Mouse (Mus musculus): ENCODE results near the gene Hspb7. TPM values are rescaled to one million over a fixed set of nuclear protein-coding genes. Genes with fewer than 3 reads are reported as not detected.

The Hspb7 gene
- polyA plus RNA-seq, 1 experiment: not detected

DNA sequence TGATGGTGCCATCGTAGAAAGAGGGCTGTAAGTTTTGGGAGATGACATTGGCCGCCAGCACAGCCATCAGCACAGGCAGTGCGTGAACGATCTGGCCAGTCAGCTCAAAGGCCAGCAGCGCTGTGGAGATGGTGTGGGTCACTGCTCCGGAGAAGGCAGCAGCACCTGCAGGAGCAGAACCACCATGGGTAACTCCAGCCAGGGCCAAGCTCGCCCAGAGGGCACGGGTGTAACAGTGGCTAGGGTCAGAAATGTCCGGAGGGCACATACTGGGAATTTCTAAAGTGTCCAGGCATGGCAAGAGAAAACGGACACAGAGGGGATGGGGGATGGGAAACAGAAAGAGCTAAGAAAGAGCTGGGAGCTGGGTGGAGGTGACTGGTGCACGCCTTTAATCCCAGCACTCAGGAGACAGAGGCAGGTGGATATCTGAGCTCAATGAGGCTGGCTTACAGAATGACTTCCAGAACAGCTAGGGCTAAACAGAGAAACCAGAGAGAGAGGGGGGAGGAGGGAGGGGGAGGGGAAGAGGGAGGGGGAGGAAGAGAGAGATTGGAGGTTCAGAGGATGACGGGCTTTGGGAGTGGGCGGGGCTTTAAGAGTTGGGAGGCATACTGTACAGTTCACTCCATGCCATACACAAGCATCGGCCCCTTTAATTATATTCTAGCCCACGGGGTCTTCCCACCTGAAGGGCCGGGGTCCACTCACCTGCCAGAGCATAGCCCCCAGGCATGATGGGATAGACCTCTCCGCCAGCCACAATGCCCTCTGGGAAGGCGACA is 31.0 kb upstream of the Hspb7 start:
- WGBS: 74% methylated on average over 18 of the region's 18 CpGs
- TF ChIP-seq POLR2A (IDR thresholded peaks at IDR 0.05; ENCODE audit: insufficient read depth, low read depth, low read length) (no peak), CTCF (IDR thresholded peaks at IDR 0.05; ENCODE audit: insufficient read depth, low read depth, low read length) (no peak)
- Histone ChIP-seq H3K4me1 (ENCODE audit: control insufficient read depth, insufficient read depth, low read length) (peaks cover under 1% of the 10 kb centered on the region; the same call in 1 of the 2 replicates), H3K27ac (ENCODE audit: insufficient read depth, low read depth, low read length) (no peak overlapping the region), H3K4me3 (ENCODE audit: insufficient read depth, low read depth, low read length) (no peak overlapping the region)

DNA sequence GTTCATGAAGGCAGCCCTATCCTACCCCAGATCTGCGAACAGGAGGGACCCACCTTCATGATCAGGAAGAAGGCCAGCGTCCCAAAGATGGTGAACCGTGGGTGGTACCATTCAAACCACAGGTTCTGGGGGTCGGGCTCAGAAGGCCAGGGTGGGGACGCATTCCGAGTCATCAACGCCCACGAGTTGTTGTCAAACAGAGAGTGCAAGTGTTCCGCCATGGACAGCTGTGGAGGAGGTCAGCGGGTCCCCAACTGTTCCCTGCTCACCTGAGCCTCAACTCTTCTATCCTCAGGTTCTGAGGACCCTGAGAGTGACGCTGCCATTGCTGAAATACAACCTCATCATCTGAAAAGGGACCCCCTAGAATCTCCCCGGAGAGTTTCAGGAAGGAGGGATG is 29.3 kb upstream of the Hspb7 start:
- no peak for TF ChIP-seq POLR2A (IDR thresholded peaks at IDR 0.05; ENCODE audit: insufficient read depth, low read depth, low read length)
- TF ChIP-seq CTCF (IDR thresholded peaks at IDR 0.05; ENCODE audit: insufficient read depth, low read depth, low read length): no peak
- H3K4me3 ChIP-seq (ENCODE audit: insufficient read depth, low read depth, low read length): no peak overlapping the region
- 81% methylated on average over 12 of the region's 12 CpGs for WGBS
- peaks cover 5% of the 10 kb centered on the region; the same call in 1 of the 2 replicates for H3K4me1 ChIP-seq (ENCODE audit: control insufficient read depth, insufficient read depth, low read length)
- H3K27ac ChIP-seq (ENCODE audit: insufficient read depth, low read depth, low read length): no peak overlapping the region

DNA sequence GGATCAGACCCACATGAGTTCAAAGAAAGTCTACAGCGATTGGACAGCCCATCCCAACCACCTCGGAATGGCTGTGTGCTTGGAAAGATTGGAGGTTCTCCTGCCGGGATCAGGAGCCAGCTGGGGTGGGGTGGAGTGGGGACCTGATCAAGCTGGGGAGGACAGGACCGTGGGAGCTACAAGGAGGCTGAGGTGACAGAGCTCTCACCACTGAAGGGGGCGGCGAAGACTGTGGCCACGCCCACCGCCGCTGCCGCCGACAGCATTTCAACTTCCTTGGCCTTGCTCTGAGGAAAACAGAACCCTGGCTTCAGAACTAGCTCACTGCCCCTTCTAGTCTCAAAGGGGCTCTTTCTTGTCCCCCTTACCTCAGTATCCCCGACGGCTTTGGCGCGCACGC is 25.8 kb upstream of the Hspb7 start:
- WGBS: 27% methylated on average over 16 of the region's 16 CpGs
- no peak overlapping the region for H3K27ac ChIP-seq (ENCODE audit: insufficient read depth, low read depth, low read length)
- TF ChIP-seq POLR2A (IDR thresholded peaks at IDR 0.05; ENCODE audit: insufficient read depth, low read depth, low read length) (no peak), CTCF (IDR thresholded peaks at IDR 0.05; ENCODE audit: insufficient read depth, low read depth, low read length) (no peak)
- no peak overlapping the region for H3K4me3 ChIP-seq (ENCODE audit: insufficient read depth, low read depth, low read length)
- peaks cover 5% of the 10 kb centered on the region; the same call in 1 of the 2 replicates for H3K4me1 ChIP-seq (ENCODE audit: control insufficient read depth, insufficient read depth, low read length)

DNA sequence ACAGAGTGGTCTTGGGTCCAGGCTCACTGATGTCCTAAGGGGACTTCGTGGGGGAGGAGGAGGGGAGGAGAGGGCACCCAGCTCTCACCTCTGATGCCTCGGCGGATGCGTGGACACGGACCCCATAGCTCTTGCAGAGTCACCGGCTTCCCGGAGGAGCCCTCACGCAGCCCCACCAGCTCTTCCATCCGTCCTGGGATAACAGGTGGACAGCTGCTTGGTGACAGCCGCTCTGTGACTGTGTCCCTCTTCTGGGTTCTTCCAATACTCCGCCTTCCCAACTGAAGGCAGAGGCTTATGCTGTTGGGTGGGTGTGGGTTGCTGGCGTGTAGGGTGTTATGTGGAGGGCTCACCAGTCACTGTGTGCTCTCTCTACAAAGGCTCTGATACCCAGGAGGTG is 22.7 kb upstream of the Hspb7 start:
- H3K4me1 ChIP-seq (ENCODE audit: control insufficient read depth, insufficient read depth, low read length): peaks cover 5% of the 10 kb centered on the region; the same call in 1 of the 2 replicates
- TF ChIP-seq CTCF (IDR thresholded peaks at IDR 0.05; ENCODE audit: insufficient read depth, low read depth, low read length) (no peak), POLR2A (IDR thresholded peaks at IDR 0.05; ENCODE audit: insufficient read depth, low read depth, low read length) (no peak)
- H3K4me3 ChIP-seq (ENCODE audit: insufficient read depth, low read depth, low read length): no peak overlapping the region
- WGBS: 73% methylated on average over 12 of the region's 12 CpGs
- H3K27ac ChIP-seq (ENCODE audit: insufficient read depth, low read depth, low read length): no peak overlapping the region

DNA sequence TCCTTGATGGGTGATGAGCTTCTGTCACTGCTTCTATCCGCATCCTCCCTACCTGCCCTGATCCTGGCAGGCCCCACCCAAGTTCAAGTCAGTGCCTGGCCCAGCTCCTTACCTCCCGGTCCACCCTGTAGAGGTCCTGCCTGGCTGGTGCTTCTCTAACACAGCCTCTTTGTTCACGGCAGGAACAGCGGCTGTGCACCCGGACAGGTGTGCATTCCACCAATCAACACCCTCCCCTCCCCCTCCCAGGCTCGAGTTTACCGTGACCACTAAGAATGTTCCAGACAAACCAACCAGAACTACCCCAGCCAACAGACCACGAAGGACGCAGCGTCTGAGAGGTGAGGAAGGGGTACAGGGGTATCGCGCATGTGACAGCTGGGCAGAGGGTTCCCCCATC is 22.0 kb upstream of the Hspb7 start, which contains the start of gene Clcnka:
Gene Clcnka (minus strand): TSS at position 180 of the 400 bp plus-strand sequence.
- Histone ChIP-seq H3K4me1 (ENCODE audit: control insufficient read depth, insufficient read depth, low read length) (peaks cover 5% of the 10 kb centered on the region; the same call in 1 of the 2 replicates), H3K27ac (ENCODE audit: insufficient read depth, low read depth, low read length) (no peak within 1 kb of the TSS), H3K4me3 (ENCODE audit: insufficient read depth, low read depth, low read length) (no peak within 1 kb of the TSS)
- TF ChIP-seq CTCF (IDR thresholded peaks at IDR 0.05; ENCODE audit: insufficient read depth, low read depth, low read length) (no peak), POLR2A (IDR thresholded peaks at IDR 0.05; ENCODE audit: insufficient read depth, low read depth, low read length) (no peak)
- 72% methylated on average over 12 of the region's 12 CpGs for WGBS

DNA sequence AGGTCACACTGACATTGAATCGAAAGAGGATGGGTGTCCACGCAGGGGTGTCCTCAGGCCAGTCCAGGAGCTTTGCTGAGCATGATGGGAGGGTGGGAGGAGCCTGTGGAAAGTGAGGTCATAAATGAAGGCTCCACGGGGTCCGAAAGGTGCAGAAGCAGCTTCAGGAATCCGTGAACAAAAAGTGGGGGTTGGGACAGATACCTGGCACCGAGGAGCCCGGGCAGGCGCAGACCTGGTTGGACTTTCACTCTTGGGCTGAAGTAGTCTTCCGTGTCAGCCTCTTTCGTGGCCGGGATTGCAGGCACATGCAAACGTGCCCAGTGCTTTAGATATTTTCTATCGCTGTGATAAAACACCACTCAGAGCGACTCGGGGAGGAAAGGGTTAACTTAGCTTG is 20.4 kb upstream of the Hspb7 start:
- TF ChIP-seq POLR2A (IDR thresholded peaks at IDR 0.05; ENCODE audit: insufficient read depth, low read depth, low read length) (no peak), CTCF (IDR thresholded peaks at IDR 0.05; ENCODE audit: insufficient read depth, low read depth, low read length) (no peak)
- no peak overlapping the region for H3K27ac ChIP-seq (ENCODE audit: insufficient read depth, low read depth, low read length)
- no peak overlapping the region for H3K4me3 ChIP-seq (ENCODE audit: insufficient read depth, low read depth, low read length)
- 91% methylated on average over 15 of the region's 15 CpGs for WGBS
- H3K4me1 ChIP-seq (ENCODE audit: control insufficient read depth, insufficient read depth, low read length): peaks cover 11% of the 10 kb centered on the region

DNA sequence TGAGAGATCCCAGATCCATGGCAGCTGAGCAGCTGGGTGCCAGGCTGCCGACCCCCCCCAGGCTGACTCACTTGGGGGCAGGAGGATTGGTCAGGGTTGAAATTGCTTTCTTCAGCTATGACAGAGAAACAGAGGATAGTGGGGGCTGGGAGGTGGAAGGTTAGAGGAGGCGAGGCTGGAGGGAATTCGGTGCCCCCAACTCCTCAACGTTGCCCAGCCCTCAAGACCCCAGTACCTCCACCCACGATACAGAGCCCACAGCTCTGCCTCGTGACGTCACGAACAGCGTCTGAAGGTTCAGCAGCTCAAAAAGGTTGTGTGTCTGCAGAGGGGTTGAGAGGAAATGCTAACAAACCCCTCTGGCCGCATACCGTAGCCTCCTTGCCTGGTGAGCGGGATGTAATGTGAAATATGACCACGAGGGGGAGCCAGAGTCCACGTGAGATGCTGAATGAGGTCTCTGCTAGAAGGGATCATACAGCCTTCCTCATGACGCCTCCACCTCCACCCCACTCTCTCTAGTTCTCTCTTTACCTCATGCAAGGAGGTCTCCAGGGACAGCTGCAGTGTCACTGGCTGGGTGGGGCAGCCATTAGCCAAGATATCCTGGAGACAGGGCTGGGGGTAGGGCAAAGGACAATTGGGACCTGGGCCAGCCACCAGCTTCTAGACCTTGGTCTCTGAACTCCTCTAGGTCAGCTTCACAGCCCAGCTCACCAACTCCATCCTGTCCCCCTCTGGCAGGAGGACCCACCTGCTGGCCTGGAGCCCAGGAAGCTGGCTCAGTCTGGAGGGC is 15.9 kb upstream of the Hspb7 start:
- WGBS: 11% methylated on average over 15 of the region's 15 CpGs
- Histone ChIP-seq H3K4me1 (ENCODE audit: control insufficient read depth, insufficient read depth, low read length) (peaks cover 24% of the 10 kb centered on the region), H3K27ac (ENCODE audit: insufficient read depth, low read depth, low read length) (peak overlapping the region; percentile 9; the same call in 1 of the 2 replicates), H3K4me3 (ENCODE audit: insufficient read depth, low read depth, low read length) (peak overlapping the region; percentile 44)
- peak; percentile 85 for TF ChIP-seq CTCF (IDR thresholded peaks at IDR 0.05; ENCODE audit: insufficient read depth, low read depth, low read length)
- no peak for TF ChIP-seq POLR2A (IDR thresholded peaks at IDR 0.05; ENCODE audit: insufficient read depth, low read depth, low read length)

DNA sequence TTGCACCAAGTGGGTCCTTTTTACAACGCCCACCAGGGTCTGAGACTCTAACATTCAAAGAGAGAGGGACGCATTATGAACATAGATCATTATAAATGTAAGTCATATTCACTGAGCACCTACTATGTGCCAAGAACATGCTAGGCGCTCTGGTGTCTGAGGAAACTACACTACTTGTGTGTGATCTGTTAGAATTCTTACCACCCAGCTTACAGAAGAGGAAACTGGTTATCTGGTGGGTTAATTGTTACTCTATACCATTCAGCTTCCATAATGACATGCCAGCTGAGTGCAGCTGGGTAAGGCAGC is 15.3 kb upstream of the Hspb7 start:
- Histone ChIP-seq H3K4me3 (ENCODE audit: insufficient read depth, low read depth, low read length) (no peak overlapping the region), H3K4me1 (ENCODE audit: control insufficient read depth, insufficient read depth, low read length) (peaks cover 24% of the 10 kb centered on the region), H3K27ac (ENCODE audit: insufficient read depth, low read depth, low read length) (no peak overlapping the region)
- 74% methylated on average over 3 of the region's 3 CpGs for WGBS
- no peak for TF ChIP-seq POLR2A (IDR thresholded peaks at IDR 0.05; ENCODE audit: insufficient read depth, low read depth, low read length)
- no peak for TF ChIP-seq CTCF (IDR thresholded peaks at IDR 0.05; ENCODE audit: insufficient read depth, low read depth, low read length)

Measured in olfactory bulb, adult 2 months (tissue).